In the genomic region with DNA sequence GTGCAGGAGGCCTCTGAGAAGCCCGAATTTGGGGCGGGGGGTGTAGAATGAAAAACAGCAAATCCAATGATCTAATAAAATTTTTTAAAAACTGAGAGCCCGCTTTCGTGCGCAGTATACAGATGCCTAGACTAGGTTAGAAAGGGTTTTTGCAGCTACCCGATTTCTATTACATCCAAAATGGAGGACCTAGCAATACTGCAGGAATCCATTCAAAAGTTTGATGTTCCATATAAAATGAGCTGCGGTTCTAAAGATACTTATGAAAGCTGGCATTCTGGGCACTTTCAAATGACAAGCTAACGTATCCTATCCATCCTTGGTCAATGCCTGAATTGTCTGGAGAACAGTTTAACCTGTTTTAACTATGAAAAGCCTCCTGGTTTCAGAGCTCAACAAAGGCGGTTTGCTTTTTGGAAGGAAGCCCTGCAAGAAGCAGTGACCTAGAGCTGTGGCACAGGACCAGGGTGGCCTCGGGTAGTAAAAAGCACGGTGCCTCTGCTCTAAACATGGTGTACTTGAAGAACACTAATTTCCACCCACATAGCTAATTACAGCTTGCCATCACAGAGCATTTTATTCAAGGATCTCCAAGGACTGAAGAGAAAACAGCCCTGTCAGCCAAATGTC, we compare ENCODE assay signal across 8 mouse cellular contexts. TPM values are rescaled to one million over a fixed set of nuclear protein-coding genes. Genes with fewer than 3 reads are reported as not detected.
DNase-seq lines count a peak whose midpoint lies in the region; ATAC-seq and TF ChIP-seq lines count a peak whose summit lies in the region.

No protein-coding gene starts in this region.

- peak in 1 of 2 experiments; percentile 22 for DNase-seq in layer of hippocampus, adult 2 months (ENCODE audit: low spot score in 2 of 2)
- no peak for DNase-seq in layer of hippocampus, adult 9-10 months (ENCODE audit: low spot score)
- peak; percentile 39 to 47 for DNase-seq in cerebellum, postnatal 10 days
- DNase-seq in layer of hippocampus, postnatal 36 days = peak; percentile 21 to 36
- DNase-seq in spleen, adult 18-20 months = no peak
- no peak for DNase-seq in lung, postnatal 14 days

- peak overlapping the region; percentile 89 for H3K4me2 ChIP-seq in heart, embryonic 16.5 days (ENCODE audit: low read depth, low read length)
- peak overlapping the region; percentile 62 for H3K4me2 ChIP-seq in neural tube, embryonic 15.5 days

- peaks cover 23% of the 10 kb centered on the region for H3K4me1 ChIP-seq in heart, embryonic 16.5 days (ENCODE audit: control insufficient read depth, insufficient read depth, low read length)
- H3K4me1 ChIP-seq in neural tube, embryonic 15.5 days = peaks cover 26% of the 10 kb centered on the region

- H3K4me3 ChIP-seq in layer of hippocampus, adult 2 months = peak overlapping the region; percentile 66
- peak overlapping the region; percentile 90 for H3K4me3 ChIP-seq in heart, embryonic 16.5 days (ENCODE audit: low read length)
- H3K4me3 ChIP-seq in neural tube, embryonic 15.5 days (replicated peaks) = peak overlapping the region; percentile 87

- peak overlapping the region; percentile 97 for H3K9ac ChIP-seq in heart, embryonic 16.5 days (ENCODE audit: low read length)
- H3K9ac ChIP-seq in neural tube, embryonic 15.5 days (replicated peaks) = peak overlapping the region; percentile 96

- no peaks in the 10 kb centered on the region for H3K27me3 ChIP-seq in heart, embryonic 16.5 days (ENCODE audit: control insufficient read depth, insufficient read depth, low read length)
- H3K27me3 ChIP-seq in neural tube, embryonic 15.5 days (replicated peaks) = no peaks in the 10 kb centered on the region

- no peaks in the 10 kb centered on the region for H3K36me3 ChIP-seq in heart, embryonic 16.5 days (ENCODE audit: control insufficient read depth, insufficient read depth)
- H3K36me3 ChIP-seq in neural tube, embryonic 15.5 days = no peaks in the 10 kb centered on the region

- no peak for ATAC-seq in heart, embryonic 16.5 days (replicated peaks; ENCODE audit: extremely low read depth, insufficient read depth, low FRiP score)
- ATAC-seq in neural tube, embryonic 15.5 days (ENCODE audit: low FRiP score) = peak; percentile 14; the same call in 1 of the 2 replicates

- WGBS in heart, embryonic 16.5 days = 33% methylated on average over 11 of the region's 11 CpGs
- WGBS in neural tube, embryonic 15.5 days = 10% methylated on average over 11 of the region's 11 CpGs

- no peaks in the 10 kb centered on the region for H3K9me3 ChIP-seq in heart, embryonic 16.5 days (replicated peaks; ENCODE audit: control insufficient read depth, low read length)
- no peaks in the 10 kb centered on the region for H3K9me3 ChIP-seq in neural tube, embryonic 15.5 days (replicated peaks)

- TF ChIP-seq CTCF in layer of hippocampus, adult 2 months (conservative IDR thresholded peaks at IDR 0.05) = no peak

- H3K27ac ChIP-seq in layer of hippocampus, adult 2 months = peak overlapping the region; percentile 93
- peak overlapping the region; percentile 96 for H3K27ac ChIP-seq in heart, embryonic 16.5 days (ENCODE audit: low read length)
- peak overlapping the region; percentile 99 for H3K27ac ChIP-seq in neural tube, embryonic 15.5 days (replicated peaks)

RNA-seq across cellular contexts. Expression of a gene that starts 1.2 kb away (rescaled TPM):
- total RNA-seq in layer of hippocampus, adult 2 months (2021) = 100 to 1,000 TPM; 192 to 203 TPM
- polyA plus RNA-seq in heart, embryonic 16.5 days (2015; fragmentation: Nextera tagmentation; extraction: Ambion mirVana) = 13.2 and 17.3 TPM in 2 replicates
- 100 to 1,000 TPM; 170 to 200 TPM for total RNA-seq in layer of hippocampus, postnatal 36 days (2021)
- polyA plus RNA-seq in neural tube, embryonic 15.5 days (2015; fragmentation: Nextera tagmentation; extraction: Ambion mirVana) = 27.7 and 34.1 TPM in 2 replicates

Comparison
In these comparisons a context has a peak if more than half of its experiments do, and no peak if none do; other contexts are left out.
1. DNase-seq: peak in cerebellum, postnatal 10 days (2 of 2) and layer of hippocampus, postnatal 36 days (2 of 2); none in layer of hippocampus, adult 9-10 months (single experiment), spleen, adult 18-20 months (0 of 2) and lung, postnatal 14 days (single experiment).
2. Peak in every context shown above with its lines, with median percentiles within 50 percentile points of each other: H3K27ac ChIP-seq and H3K4me3 ChIP-seq.